Mouse (Mus musculus): ENCODE data around the gene Olfr734.

DNA sequence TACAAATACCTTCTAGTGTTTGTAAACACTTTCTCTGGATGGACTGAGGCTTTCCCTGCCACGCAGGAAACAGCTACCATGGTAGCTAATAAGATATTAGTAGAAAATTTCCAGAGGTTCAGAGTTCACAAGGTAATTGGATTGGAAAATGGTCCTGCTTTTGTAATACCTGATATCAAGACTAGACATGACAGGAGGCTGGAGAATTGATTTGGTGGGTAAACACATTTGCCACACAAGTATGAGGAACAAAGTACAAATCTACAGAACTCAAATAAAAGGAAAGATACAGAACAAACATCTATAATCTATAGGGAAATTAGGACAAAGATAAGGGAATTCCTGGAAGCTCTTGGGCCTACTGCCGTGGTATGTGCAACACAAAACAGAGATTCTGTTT lies 30.2 kb upstream of the Olfr734 start:
- no peak for TF ChIP-seq POLR2A (IDR thresholded peaks at IDR 0.05; ENCODE audit: borderline replicate concordance, low read depth, low read length)
- no peak for TF ChIP-seq CTCF (IDR thresholded peaks at IDR 0.05; ENCODE audit: low read depth, low read length)

Data from bone marrow macrophage, adult 2 months (primary cell).